Mouse (Mus musculus) induced T-regulatory cell, adult 2 months (primary cell): Measurements from ENCODE around the gene Btbd16.
A peak's percentile ranks its signal among the peaks of the same experiment; 100 is the strongest.

Experiments
- DNase-seq: peaks from one replicate; pipeline ENCODE4 v3.0.0-alpha.2; 2012; ENCODE audit warnings: low read depth

Gene Btbd16

GRCm38 (mm10) chr7:130770707-130771106 lies 3.2 kb upstream of the Btbd16 start:
- peak; percentile 88 for DNase-seq

- DNase-seq, result peak; percentile 76
Observed at GRCm38 (mm10) chr7:130773171-130773830, 568 bp upstream of the Btbd16 start.

GRCm38 (mm10) chr7:130780866-130781419 lies 7.1 kb downstream of the Btbd16 start:
- no peak for DNase-seq

- DNase-seq, result no peak
Observed at GRCm38 (mm10) chr7:130782501-130783050, 8.7 kb downstream of the Btbd16 start.

GRCm38 (mm10) chr7:130785923-130786575 lies 12.2 kb downstream of the Btbd16 start:
- no peak for DNase-seq

GRCm38 (mm10) chr7:130786708-130787107 lies 12.8 kb downstream of the Btbd16 start:
- DNase-seq, result no peak

- DNase-seq, result no peak
Observed at GRCm38 (mm10) chr7:130787537-130787936, 13.7 kb downstream of the Btbd16 start.

- DNase-seq, result no peak
Observed at GRCm38 (mm10) chr7:130788950-130789349, 15.1 kb downstream of the Btbd16 start.

GRCm38 (mm10) chr7:130789456-130789855 lies 15.6 kb downstream of the Btbd16 start:
- DNase-seq, result no peak

- no peak for DNase-seq
Observed at GRCm38 (mm10) chr7:130793671-130794070, 19.8 kb downstream of the Btbd16 start.

GRCm38 (mm10) chr7:130796786-130797185 lies 22.9 kb downstream of the Btbd16 start:
- DNase-seq, result peak; percentile 63

GRCm38 (mm10) chr7:130797524-130797923 lies 23.7 kb downstream of the Btbd16 start:
- no peak for DNase-seq

GRCm38 (mm10) chr7:130799418-130799817 lies 25.5 kb downstream of the Btbd16 start:
- no peak for DNase-seq

GRCm38 (mm10) chr7:130800681-130801080 lies 26.8 kb downstream of the Btbd16 start:
- DNase-seq, result peak; percentile 64

GRCm38 (mm10) chr7:130801811-130802210 lies 27.9 kb downstream of the Btbd16 start:
- peak; percentile 59 for DNase-seq

GRCm38 (mm10) chr7:130803251-130803825 lies 29.5 kb downstream of the Btbd16 start:
- DNase-seq, result no peak

GRCm38 (mm10) chr7:130804991-130805390 lies 31.1 kb downstream of the Btbd16 start:
- no peak for DNase-seq

- no peak for DNase-seq
Observed at GRCm38 (mm10) chr7:130807749-130808148, 33.9 kb downstream of the Btbd16 start.

GRCm38 (mm10) chr7:130808694-130809093 lies 34.8 kb downstream of the Btbd16 start:
- DNase-seq, result no peak

- no peak for DNase-seq
Observed at GRCm38 (mm10) chr7:130810238-130810637, 36.4 kb downstream of the Btbd16 start.

- DNase-seq, result peak; percentile 57
Observed at GRCm38 (mm10) chr7:130812407-130812806, 38.5 kb downstream of the Btbd16 start.

GRCm38 (mm10) chr7:130815601-130816000 lies 41.7 kb downstream of the Btbd16 start:
- no peak for DNase-seq

GRCm38 (mm10) chr7:130816243-130816642 lies 42.4 kb downstream of the Btbd16 start:
- DNase-seq, result peak; percentile 27
